In the genomic region with DNA sequence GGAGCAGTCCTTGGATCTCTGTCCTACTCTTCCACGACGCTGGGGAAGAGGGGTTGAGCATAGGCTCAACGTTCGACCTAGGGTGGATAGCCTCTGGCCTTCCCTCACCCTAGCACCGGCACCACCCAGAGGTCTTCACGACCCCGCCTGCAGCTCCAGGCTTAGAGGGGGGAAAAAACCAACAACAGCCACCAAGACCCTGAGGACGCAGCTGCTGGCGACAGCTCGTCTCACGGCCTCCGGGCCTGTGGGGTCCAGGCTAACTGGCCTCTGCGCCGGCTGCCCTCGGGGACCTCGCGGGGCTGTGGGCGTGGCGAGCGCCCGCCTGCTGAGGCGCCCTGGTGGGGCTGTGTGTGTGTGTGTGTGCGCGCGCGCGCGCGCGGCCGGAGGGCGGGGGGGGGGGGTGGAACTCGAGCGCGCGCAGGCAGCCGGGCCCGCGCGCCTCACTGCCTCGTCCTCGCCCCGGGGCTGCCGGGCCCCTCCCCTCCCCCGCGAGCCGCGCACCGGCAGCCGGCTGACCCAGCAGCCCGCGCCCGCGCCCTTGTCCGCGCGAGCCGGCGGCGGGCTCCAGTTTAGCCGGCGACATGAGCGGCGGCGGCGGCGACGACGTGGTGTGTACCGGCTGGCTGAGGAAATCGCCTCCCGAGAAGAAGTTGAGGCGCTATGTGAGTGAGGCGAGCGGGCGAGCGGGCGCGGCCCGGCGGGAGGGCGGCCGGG, we compare ENCODE assay signal across 8 mouse cellular contexts. TPM values are rescaled to one million over a fixed set of nuclear protein-coding genes. Genes with fewer than 3 reads are reported as not detected.
DNase-seq lines count a peak whose midpoint lies in the region; ATAC-seq and TF ChIP-seq lines count a peak whose summit lies in the region.

TSS of gene Gab2 (plus strand) at position 345 of the 717 bp plus-strand sequence.

- H3K36me3 ChIP-seq in G1E (replicated peaks) = peaks cover 16% of the 10 kb centered on the region
- no peaks in the 10 kb centered on the region for H3K36me3 ChIP-seq in forebrain, embryonic 16.5 days (ENCODE audit: control insufficient read depth, insufficient read depth)
- H3K36me3 ChIP-seq in lung, embryonic 16.5 days (ENCODE audit: control insufficient read depth, insufficient read depth, low read length) = no peaks in the 10 kb centered on the region

- no peaks in the 10 kb centered on the region for H3K9me3 ChIP-seq in G1E (replicated peaks)
- no peaks in the 10 kb centered on the region for H3K9me3 ChIP-seq in forebrain, embryonic 16.5 days (ENCODE audit: control insufficient read depth, low read length)
- no peaks in the 10 kb centered on the region for H3K9me3 ChIP-seq in lung, embryonic 16.5 days (ENCODE audit: control insufficient read depth, low read length)

- no peaks in the 10 kb centered on the region for H3K27me3 ChIP-seq in G1E (ENCODE audit: insufficient read depth, low read length)
- H3K27me3 ChIP-seq in forebrain, embryonic 16.5 days (replicated peaks; ENCODE audit: control insufficient read depth, insufficient read depth, low read length) = no peaks in the 10 kb centered on the region
- H3K27me3 ChIP-seq in lung, embryonic 16.5 days (ENCODE audit: control insufficient read depth, insufficient read depth, low read depth, low read length) = no peaks in the 10 kb centered on the region

- H3K27ac ChIP-seq in forebrain, embryonic 16.5 days (ENCODE audit: low read length) = peak within 1 kb of the TSS; percentile 62
- H3K27ac ChIP-seq in lung, embryonic 16.5 days (ENCODE audit: low read length) = peak within 1 kb of the TSS; percentile 95

- TF ChIP-seq CTCF in G1E (IDR thresholded peaks at IDR 0.05; ENCODE audit: low read depth, low read length) = no peak

- H3K4me2 ChIP-seq in forebrain, embryonic 16.5 days (ENCODE audit: low read length) = peak within 1 kb of the TSS; percentile 74
- H3K4me2 ChIP-seq in lung, embryonic 16.5 days (ENCODE audit: low read depth, low read length) = peak within 1 kb of the TSS; percentile 66

- peak; percentile 38 for ATAC-seq in G1E (ENCODE audit: extremely low read depth, insufficient number of reproducible peaks, low FRiP score, poor library complexity, severe bottlenecking)
- ATAC-seq in forebrain, embryonic 16.5 days = peak; percentile 82
- ATAC-seq in lung, embryonic 16.5 days (ENCODE audit: low read depth) = peak; percentile 82

- peak within 1 kb of the TSS; percentile 85 for H3K9ac ChIP-seq in forebrain, embryonic 16.5 days (replicated peaks; ENCODE audit: low read depth, low read length)
- peak within 1 kb of the TSS; percentile 90 for H3K9ac ChIP-seq in lung, embryonic 16.5 days (ENCODE audit: low read length)

- DNase-seq in G1E (ENCODE audit: low spot score) = peak; percentile 81
- peak; percentile 34 to 64 for DNase-seq in cerebellum, adult 18-20 months
- peak; percentile 63 for DNase-seq in heart, postnatal 25 days (ENCODE audit: low spot score)
- DNase-seq in layer of hippocampus, adult 8-10 months (ENCODE audit: low spot score in 2 of 2) = peak; percentile 23 to 46
- DNase-seq in ovary, adult 18-20 months (ENCODE audit: low spot score) = peak; percentile 78
- peak; percentile 31 to 47 for DNase-seq in thymus, postnatal 10 days (ENCODE audit: low spot score in 2 of 2)

- peak within 1 kb of the TSS; percentile 92 for H3K4me3 ChIP-seq in G1E (ENCODE audit: low read depth, low read length)
- peak within 1 kb of the TSS; percentile 79 for H3K4me3 ChIP-seq in forebrain, embryonic 16.5 days (replicated peaks; ENCODE audit: low read length)
- peak within 1 kb of the TSS; percentile 87 for H3K4me3 ChIP-seq in lung, embryonic 16.5 days (ENCODE audit: low read length)

- intact Hi-C loops in heart, postnatal 25 days (cut with DNase I) = loop anchor here (1.0 to 10.0 kb wide), 4 partner anchors 93 to 214 kb away; no protein-coding TSS in a partner anchor

- peaks cover 56% of the 10 kb centered on the region for H3K4me1 ChIP-seq in G1E (ENCODE audit: insufficient read depth, low read depth, low read length)
- H3K4me1 ChIP-seq in forebrain, embryonic 16.5 days (replicated peaks; ENCODE audit: control insufficient read depth, insufficient read depth, low read length) = peaks cover 5% of the 10 kb centered on the region
- peaks cover 25% of the 10 kb centered on the region for H3K4me1 ChIP-seq in lung, embryonic 16.5 days (replicated peaks; ENCODE audit: control insufficient read depth, insufficient read depth, low read length)

- under 1% methylated on average over 61 of the region's 83 CpGs for WGBS in forebrain, embryonic 16.5 days
- under 1% methylated on average over 44 of the region's 83 CpGs for WGBS in lung, embryonic 16.5 days

RNA-seq across cellular contexts. Expression of gene Gab2, which starts in this region (rescaled TPM):
- 80.3 and 88.6 TPM in 2 replicates for total RNA-seq in G1E (2014; fragmentation: Nextera tagmentation)
- total RNA-seq in G1E (2017) = 17.2 and 22.7 TPM in 2 replicates
- 7.9 and 13.2 TPM in 2 replicates for polyA plus RNA-seq in G1E (2012)
- polyA plus RNA-seq in forebrain, embryonic 16.5 days (2015; fragmentation: Nextera tagmentation; extraction: Ambion mirVana) = 16.9 and 17.1 TPM in 2 replicates
- 10 to 100 TPM; 17.4 to 18.2 TPM for total RNA-seq in heart, postnatal 25 days (2021)
- total RNA-seq in layer of hippocampus, adult 8-10 months (2022) = 10 to 100 TPM; 14.2 to 18.4 (median 16.7) TPM
- 8.9 and 9.1 TPM in 2 replicates for polyA plus RNA-seq in lung, embryonic 16.5 days (2015; fragmentation: Nextera tagmentation; extraction: Ambion mirVana)

Comparison
In these comparisons a context has a peak if more than half of its experiments do, and no peak if none do; other contexts are left out.
1. Peak in every context shown above with its lines: DNase-seq, ATAC-seq, H3K4me3 ChIP-seq and H3K27ac ChIP-seq.